Mouse (Mus musculus): Measurements from ENCODE around the gene Uchl3. TPM values are rescaled to one million over a fixed set of nuclear protein-coding genes. Genes with fewer than 3 reads are reported as not detected.

Uchl3 gene
- polyA plus RNA-seq, 1 experiment = 130 TPM

- Histone ChIP-seq H3K27me3 (ENCODE audit: control insufficient read depth, insufficient read depth, low read length) (no peaks in the 10 kb centered on the region), H3K27ac (ENCODE audit: control insufficient read depth, insufficient read depth, low read depth, low read length) (no peak within 1 kb of the TSS)
- TF ChIP-seq POLR2A (IDR thresholded peaks at IDR 0.05; ENCODE audit: control insufficient read depth, low read depth, low read length) = no peak
- no peak for TF ChIP-seq CTCF (IDR thresholded peaks at IDR 0.05; ENCODE audit: control insufficient read depth, insufficient read depth, insufficient replicate concordance, low read depth, low read length)
These were observed 75.6 kb downstream of the Uchl3 start, which contains the start of the genes Gm9922 and Lmo7 for GRCm38 (mm10) chr14:101729237-101729971. TSS of gene Gm9922 (minus strand) at chr14:101729814. TSS of gene Lmo7 (plus strand) at chr14:101729957.

GRCm38 (mm10) chr14:101729972-101730692 is 76.4 kb downstream of the Uchl3 start:
- peak overlapping the region; percentile 69 for H3K4me3 ChIP-seq (ENCODE audit: control insufficient read depth, low read depth, low read length)
- H3K4me1 ChIP-seq (ENCODE audit: control insufficient read depth, insufficient read depth, low read length) = no peaks in the 10 kb centered on the region; the same call in 1 of the 2 replicates
- TF ChIP-seq POLR2A (IDR thresholded peaks at IDR 0.05; ENCODE audit: control insufficient read depth, low read depth, low read length) = no peak
- no peak for TF ChIP-seq CTCF (IDR thresholded peaks at IDR 0.05; ENCODE audit: control insufficient read depth, insufficient read depth, insufficient replicate concordance, low read depth, low read length)
- no peaks in the 10 kb centered on the region for H3K36me3 ChIP-seq (ENCODE audit: control insufficient read depth, insufficient read depth, low read length)
- no peaks in the 10 kb centered on the region for H3K27me3 ChIP-seq (ENCODE audit: control insufficient read depth, insufficient read depth, low read length)
- no peak overlapping the region for H3K27ac ChIP-seq (ENCODE audit: control insufficient read depth, insufficient read depth, low read depth, low read length)

More at GRCm38 (mm10) chr14:101729237-101729971, 75.6 kb downstream of the Uchl3 start, which contains the start of the genes Gm9922 and Lmo7:
- H3K36me3 ChIP-seq (ENCODE audit: control insufficient read depth, insufficient read depth, low read length) = no peaks in the 10 kb centered on the region
- H3K4me3 ChIP-seq (ENCODE audit: control insufficient read depth, low read depth, low read length) = peak within 1 kb of the TSS; percentile 69
- no peaks in the 10 kb centered on the region; the same call in 1 of the 2 replicates for H3K4me1 ChIP-seq (ENCODE audit: control insufficient read depth, insufficient read depth, low read length)

- no peaks in the 10 kb centered on the region for H3K27me3 ChIP-seq (ENCODE audit: control insufficient read depth, insufficient read depth, low read length)
- no peak for TF ChIP-seq CTCF (IDR thresholded peaks at IDR 0.05; ENCODE audit: control insufficient read depth, insufficient read depth, insufficient replicate concordance, low read depth, low read length)
- no peak for TF ChIP-seq POLR2A (IDR thresholded peaks at IDR 0.05; ENCODE audit: control insufficient read depth, low read depth, low read length)
- H3K4me3 ChIP-seq (ENCODE audit: control insufficient read depth, low read depth, low read length) = no peak overlapping the region
- no peaks in the 10 kb centered on the region; the same call in 1 of the 2 replicates for H3K4me1 ChIP-seq (ENCODE audit: control insufficient read depth, insufficient read depth, low read length)
- H3K36me3 ChIP-seq (ENCODE audit: control insufficient read depth, insufficient read depth, low read length) = no peaks in the 10 kb centered on the region
- H3K27ac ChIP-seq (ENCODE audit: control insufficient read depth, insufficient read depth, low read depth, low read length) = no peak overlapping the region
These were observed 80.0 kb downstream of the Uchl3 start for GRCm38 (mm10) chr14:101733542-101734303.

GRCm38 (mm10) chr14:101737501-101737900 is 83.7 kb downstream of the Uchl3 start:
- no peak overlapping the region for H3K27ac ChIP-seq (ENCODE audit: control insufficient read depth, insufficient read depth, low read depth, low read length)
- no peaks in the 10 kb centered on the region for H3K36me3 ChIP-seq (ENCODE audit: control insufficient read depth, insufficient read depth, low read length)
- no peaks in the 10 kb centered on the region for H3K27me3 ChIP-seq (ENCODE audit: control insufficient read depth, insufficient read depth, low read length)
- no peak overlapping the region for H3K4me3 ChIP-seq (ENCODE audit: control insufficient read depth, low read depth, low read length)
- TF ChIP-seq POLR2A (IDR thresholded peaks at IDR 0.05; ENCODE audit: control insufficient read depth, low read depth, low read length) = no peak
- TF ChIP-seq CTCF (IDR thresholded peaks at IDR 0.05; ENCODE audit: control insufficient read depth, insufficient read depth, insufficient replicate concordance, low read depth, low read length) = no peak
- H3K4me1 ChIP-seq (ENCODE audit: control insufficient read depth, insufficient read depth, low read length) = no peaks in the 10 kb centered on the region

Other genes with a start within 250 kb of the Uchl3 start
- gene Tbc1d4, start 44.8 kb upstream of the Uchl3 start, polyA plus RNA-seq (2012; rRNA removed) = 2.0 and 2.2 TPM in 2 replicates
- gene Commd6, start 13.3 kb upstream of the Uchl3 start, polyA plus RNA-seq (2012; rRNA removed) = 11.1 and 12.1 TPM in 2 replicates
- 0.48 TPM in 1 of 2 replicates, not detected in the other for gene Gm9922, start 75.8 kb downstream of the Uchl3 start, polyA plus RNA-seq (2012; rRNA removed)
- gene Lmo7, start 76.0 kb downstream of the Uchl3 start, polyA plus RNA-seq (2012; rRNA removed) = 1.7 and 2.3 TPM in 2 replicates

Data from testis, adult 2 months (tissue).